Mouse (Mus musculus): ENCODE results near the gene Cdr2. TPM values are rescaled to one million over a fixed set of nuclear protein-coding genes. Genes with fewer than 3 reads are reported as not detected.

Cdr2 gene
- polyA plus RNA-seq (2017; shearing (Covaris generic)): 0.76 TPM

GRCm38 (mm10) chr7:120982200-120982841 is at the start of gene Cdr2, which contains the start of gene Mfsd13b:
Gene Cdr2 (minus strand): TSS chr7:120982312.
Gene Mfsd13b (plus strand): TSS chr7:120982509.

DNA sequence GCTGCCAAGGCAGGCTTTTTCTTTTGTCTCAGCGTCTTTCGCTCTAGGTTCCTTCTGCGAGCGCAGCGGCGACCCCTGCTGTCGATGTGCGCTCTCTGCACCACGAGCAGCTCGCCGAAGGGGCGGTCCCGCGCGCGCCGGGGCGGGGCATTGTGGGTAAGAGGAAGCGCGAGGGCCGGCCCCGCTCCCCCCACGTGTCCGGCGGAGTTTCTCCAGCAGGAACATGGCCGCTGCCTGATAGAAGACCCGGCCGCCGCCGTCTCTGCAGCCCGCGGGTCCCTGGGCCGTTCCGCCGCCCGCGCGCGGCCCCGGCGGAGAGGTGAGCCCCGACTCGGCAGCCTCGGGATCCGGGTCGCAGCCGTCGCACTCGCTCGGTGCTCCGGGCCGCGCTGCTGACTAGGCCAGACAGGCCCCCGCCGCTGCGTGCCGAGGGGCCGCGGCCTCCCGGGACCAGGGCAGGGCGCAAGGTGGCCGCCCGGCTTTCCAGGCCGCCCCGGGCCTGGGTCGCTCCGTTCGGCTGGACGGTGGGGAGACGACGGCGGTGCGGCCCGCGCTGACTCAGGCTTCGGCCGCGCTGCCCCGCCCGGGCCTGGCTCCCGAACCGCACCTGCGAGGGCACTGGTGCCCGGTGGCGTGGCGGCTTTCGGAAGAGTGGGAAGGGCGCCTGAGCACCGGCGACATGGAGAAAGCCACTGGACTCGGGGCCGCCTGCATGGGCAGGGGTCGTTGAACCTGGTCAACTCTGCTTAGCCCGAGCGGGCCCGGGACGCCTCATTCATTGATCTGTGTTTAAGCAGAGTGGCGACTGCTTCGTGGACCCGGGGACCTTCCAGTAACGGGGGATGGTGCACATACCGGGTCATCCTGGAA is 64.3 kb downstream of the Cdr2 start, which contains the start of gene Polr3e:
Gene Polr3e, plus strand, starts transcription at position 153 of the 870 bp plus-strand sequence.

Other genes starting within 250 kb of the Cdr2 start
- gene Vwa3a, start 243.0 kb downstream of the Cdr2 start, polyA plus RNA-seq (2017; shearing (Covaris generic)): not detected
- not detected for gene Gm5737, start 169.9 kb downstream of the Cdr2 start, polyA plus RNA-seq (2017; shearing (Covaris generic))
- 15.0 TPM for gene Eef2k, start 139.5 kb downstream of the Cdr2 start, polyA plus RNA-seq (2017; shearing (Covaris generic))
- 38.7 TPM for gene Polr3e, start 64.6 kb downstream of the Cdr2 start, polyA plus RNA-seq (2017; shearing (Covaris generic))
- not detected for gene Mfsd13b, start 197 bp upstream of the Cdr2 start, polyA plus RNA-seq (2017; shearing (Covaris generic))
- gene Mettl9, start 52.1 kb upstream of the Cdr2 start, polyA plus RNA-seq (2017; shearing (Covaris generic)): 6.9 TPM
- gene Igsf6, start 92.3 kb upstream of the Cdr2 start, polyA plus RNA-seq (2017; shearing (Covaris generic)): 2.0 TPM
- gene Otoa, start 99.3 kb upstream of the Cdr2 start, polyA plus RNA-seq (2017; shearing (Covaris generic)): not detected

All from inflammation-experienced regulatory T-cells, adult 16 weeks (primary cell).